Mouse (Mus musculus): Measurements from ENCODE around the gene Olfr855. TPM values are rescaled to one million over a fixed set of nuclear protein-coding genes. Genes with fewer than 3 reads are reported as not detected.

The Olfr855 gene
- polyA plus RNA-seq (2015; fragmentation: Nextera tagmentation; extraction: Ambion mirVana) = not detected in 2 replicates

- no peaks in the 10 kb centered on the region for H3K36me3 ChIP-seq (ENCODE audit: control insufficient read depth, insufficient read depth)
- no peak within 1 kb of the TSS for H3K4me2 ChIP-seq (ENCODE audit: low read length)
- ATAC-seq = no peak
- no peak within 1 kb of the TSS for H3K9ac ChIP-seq (replicated peaks; ENCODE audit: low read depth, low read length)
- no peaks in the 10 kb centered on the region for H3K27me3 ChIP-seq (replicated peaks; ENCODE audit: control insufficient read depth, insufficient read depth, low read length)
- no peak within 1 kb of the TSS for H3K4me3 ChIP-seq (replicated peaks; ENCODE audit: low read length)
- no peaks in the 10 kb centered on the region for H3K4me1 ChIP-seq (replicated peaks; ENCODE audit: control insufficient read depth, insufficient read depth, low read length)
- H3K27ac ChIP-seq (ENCODE audit: low read length) = no peak within 1 kb of the TSS
- no peaks in the 10 kb centered on the region for H3K9me3 ChIP-seq (ENCODE audit: control insufficient read depth, low read length)
Measured at GRCm38 (mm10) chr9:19582317-19582716, at the start of gene Olfr855. Olfr855 (plus strand) TSS chr9:19582617.

GRCm38 (mm10) chr9:19540976-19541375 is 41.4 kb upstream of the Olfr855 start, which contains the start of gene Olfr853:
Olfr853 (minus strand) TSS chr9:19541076.
- 80% methylated on average over 1 of the region's 1 CpGs for WGBS
- ATAC-seq = no peak
- peaks cover 3% of the 10 kb centered on the region; the same call in 1 of the 2 replicates for H3K9me3 ChIP-seq (ENCODE audit: control insufficient read depth, low read length)
- H3K9ac ChIP-seq (replicated peaks; ENCODE audit: low read depth, low read length) = no peak within 1 kb of the TSS
- H3K36me3 ChIP-seq (ENCODE audit: control insufficient read depth, insufficient read depth) = no peaks in the 10 kb centered on the region
- H3K4me1 ChIP-seq (replicated peaks; ENCODE audit: control insufficient read depth, insufficient read depth, low read length) = no peaks in the 10 kb centered on the region
- H3K4me3 ChIP-seq (replicated peaks; ENCODE audit: low read length) = no peak within 1 kb of the TSS
- no peak within 1 kb of the TSS for H3K27ac ChIP-seq (ENCODE audit: low read length)
- H3K27me3 ChIP-seq (replicated peaks; ENCODE audit: control insufficient read depth, insufficient read depth, low read length) = no peaks in the 10 kb centered on the region
- H3K4me2 ChIP-seq (ENCODE audit: low read length) = no peak within 1 kb of the TSS

- Histone ChIP-seq H3K27me3 (replicated peaks; ENCODE audit: control insufficient read depth, insufficient read depth, low read length) (no peaks in the 10 kb centered on the region), H3K36me3 (ENCODE audit: control insufficient read depth, insufficient read depth) (no peaks in the 10 kb centered on the region), H3K9ac (replicated peaks; ENCODE audit: low read depth, low read length) (no peak within 1 kb of the TSS), H3K9me3 (ENCODE audit: control insufficient read depth, low read length) (no peaks in the 10 kb centered on the region), H3K4me3 (replicated peaks; ENCODE audit: low read length) (no peak within 1 kb of the TSS), H3K4me1 (replicated peaks; ENCODE audit: control insufficient read depth, insufficient read depth, low read length) (no peaks in the 10 kb centered on the region), H3K27ac (ENCODE audit: low read length) (no peak within 1 kb of the TSS), H3K4me2 (ENCODE audit: low read length) (no peak within 1 kb of the TSS)
- WGBS = 71% methylated on average over 1 of the region's 1 CpGs
- ATAC-seq = no peak
Measured at GRCm38 (mm10) chr9:19567282-19567681, 15.1 kb upstream of the Olfr855 start, which contains the start of gene Olfr854. Olfr854 (minus strand) TSS chr9:19567382.

GRCm38 (mm10) chr9:19621297-19621696 is 38.9 kb downstream of the Olfr855 start:
- Histone ChIP-seq H3K4me3 (replicated peaks; ENCODE audit: low read length) (no peak overlapping the region), H3K36me3 (ENCODE audit: control insufficient read depth, insufficient read depth) (peaks cover 4% of the 10 kb centered on the region; the same call in 1 of the 2 replicates), H3K27me3 (replicated peaks; ENCODE audit: control insufficient read depth, insufficient read depth, low read length) (no peaks in the 10 kb centered on the region), H3K27ac (ENCODE audit: low read length) (no peak overlapping the region), H3K4me1 (replicated peaks; ENCODE audit: control insufficient read depth, insufficient read depth, low read length) (no peaks in the 10 kb centered on the region), H3K9ac (replicated peaks; ENCODE audit: low read depth, low read length) (no peak overlapping the region), H3K9me3 (ENCODE audit: control insufficient read depth, low read length) (no peaks in the 10 kb centered on the region), H3K4me2 (ENCODE audit: low read length) (no peak overlapping the region)
- 98% methylated on average over 3 of the region's 3 CpGs for WGBS
- ATAC-seq = peak; percentile 15

- H3K36me3 ChIP-seq (ENCODE audit: control insufficient read depth, insufficient read depth) = peaks cover 6% of the 10 kb centered on the region; the same call in 1 of the 2 replicates
- no peaks in the 10 kb centered on the region for H3K4me1 ChIP-seq (replicated peaks; ENCODE audit: control insufficient read depth, insufficient read depth, low read length)
- H3K4me2 ChIP-seq (ENCODE audit: low read length) = peak within 1 kb of the TSS; percentile 45
- H3K9ac ChIP-seq (replicated peaks; ENCODE audit: low read depth, low read length) = peak within 1 kb of the TSS; percentile 65
- peak within 1 kb of the TSS; percentile 88 for H3K27ac ChIP-seq (ENCODE audit: low read length)
- ATAC-seq = peak; percentile 97
- H3K9me3 ChIP-seq (ENCODE audit: control insufficient read depth, low read length) = no peaks in the 10 kb centered on the region
- 2% methylated on average over 35 of the region's 35 CpGs for WGBS
- H3K4me3 ChIP-seq (replicated peaks; ENCODE audit: low read length) = peak within 1 kb of the TSS; percentile 58
- H3K27me3 ChIP-seq (replicated peaks; ENCODE audit: control insufficient read depth, insufficient read depth, low read length) = no peaks in the 10 kb centered on the region
Measured at GRCm38 (mm10) chr9:19621843-19622822, 39.7 kb downstream of the Olfr855 start, which contains the start of gene Zfp317. Zfp317 (plus strand) TSS chr9:19622102.

GRCm38 (mm10) chr9:19629574-19629973 is 47.2 kb downstream of the Olfr855 start:
- H3K4me2 ChIP-seq (ENCODE audit: low read length) = no peak overlapping the region
- H3K4me3 ChIP-seq (replicated peaks; ENCODE audit: low read length) = no peak overlapping the region
- no peaks in the 10 kb centered on the region for H3K9me3 ChIP-seq (ENCODE audit: control insufficient read depth, low read length)
- H3K36me3 ChIP-seq (ENCODE audit: control insufficient read depth, insufficient read depth) = peaks cover 10% of the 10 kb centered on the region
- H3K9ac ChIP-seq (replicated peaks; ENCODE audit: low read depth, low read length) = no peak overlapping the region
- ATAC-seq = no peak
- no peak overlapping the region for H3K27ac ChIP-seq (ENCODE audit: low read length)
- H3K4me1 ChIP-seq (replicated peaks; ENCODE audit: control insufficient read depth, insufficient read depth, low read length) = no peaks in the 10 kb centered on the region
- H3K27me3 ChIP-seq (replicated peaks; ENCODE audit: control insufficient read depth, insufficient read depth, low read length) = no peaks in the 10 kb centered on the region

Other genes starting within 250 kb of the Olfr855 start
- gene Olfr845, start 246.2 kb upstream of the Olfr855 start, polyA plus RNA-seq (2015; fragmentation: Nextera tagmentation; extraction: Ambion mirVana) = not detected in 2 replicates
- gene Olfr846, start 218.6 kb upstream of the Olfr855 start, polyA plus RNA-seq (2015; fragmentation: Nextera tagmentation; extraction: Ambion mirVana) = not detected in 2 replicates
- not detected in 2 replicates for gene Olfr847, start 203.9 kb upstream of the Olfr855 start, polyA plus RNA-seq (2015; fragmentation: Nextera tagmentation; extraction: Ambion mirVana)
- gene Olfr849, start 142.4 kb upstream of the Olfr855 start, polyA plus RNA-seq (2015; fragmentation: Nextera tagmentation; extraction: Ambion mirVana) = not detected in 2 replicates
- not detected in 2 replicates for gene Olfr850, start 104.4 kb upstream of the Olfr855 start, polyA plus RNA-seq (2015; fragmentation: Nextera tagmentation; extraction: Ambion mirVana)
- gene Olfr851, start 89.3 kb upstream of the Olfr855 start, polyA plus RNA-seq (2015; fragmentation: Nextera tagmentation; extraction: Ambion mirVana) = not detected in 2 replicates
- not detected in 2 replicates for gene Olfr853, start 41.5 kb upstream of the Olfr855 start, polyA plus RNA-seq (2015; fragmentation: Nextera tagmentation; extraction: Ambion mirVana)
- gene Olfr854, start 15.2 kb upstream of the Olfr855 start, polyA plus RNA-seq (2015; fragmentation: Nextera tagmentation; extraction: Ambion mirVana) = not detected in 2 replicates
- gene Zfp317, start 39.5 kb downstream of the Olfr855 start, polyA plus RNA-seq (2015; fragmentation: Nextera tagmentation; extraction: Ambion mirVana) = 51.7 and 56.0 TPM in 2 replicates
- gene Olfr857, start 126.8 kb downstream of the Olfr855 start, polyA plus RNA-seq (2015; fragmentation: Nextera tagmentation; extraction: Ambion mirVana) = not detected in 2 replicates
- gene Olfr58, start 197.7 kb downstream of the Olfr855 start, polyA plus RNA-seq (2015; fragmentation: Nextera tagmentation; extraction: Ambion mirVana) = not detected in 2 replicates
- gene Olfr859, start 222.3 kb downstream of the Olfr855 start, polyA plus RNA-seq (2015; fragmentation: Nextera tagmentation; extraction: Ambion mirVana) = not detected in 2 replicates

Data from forebrain, embryonic 16.5 days (tissue).